ENCODE assay signal across 8 mouse cellular contexts in the genomic region with DNA sequence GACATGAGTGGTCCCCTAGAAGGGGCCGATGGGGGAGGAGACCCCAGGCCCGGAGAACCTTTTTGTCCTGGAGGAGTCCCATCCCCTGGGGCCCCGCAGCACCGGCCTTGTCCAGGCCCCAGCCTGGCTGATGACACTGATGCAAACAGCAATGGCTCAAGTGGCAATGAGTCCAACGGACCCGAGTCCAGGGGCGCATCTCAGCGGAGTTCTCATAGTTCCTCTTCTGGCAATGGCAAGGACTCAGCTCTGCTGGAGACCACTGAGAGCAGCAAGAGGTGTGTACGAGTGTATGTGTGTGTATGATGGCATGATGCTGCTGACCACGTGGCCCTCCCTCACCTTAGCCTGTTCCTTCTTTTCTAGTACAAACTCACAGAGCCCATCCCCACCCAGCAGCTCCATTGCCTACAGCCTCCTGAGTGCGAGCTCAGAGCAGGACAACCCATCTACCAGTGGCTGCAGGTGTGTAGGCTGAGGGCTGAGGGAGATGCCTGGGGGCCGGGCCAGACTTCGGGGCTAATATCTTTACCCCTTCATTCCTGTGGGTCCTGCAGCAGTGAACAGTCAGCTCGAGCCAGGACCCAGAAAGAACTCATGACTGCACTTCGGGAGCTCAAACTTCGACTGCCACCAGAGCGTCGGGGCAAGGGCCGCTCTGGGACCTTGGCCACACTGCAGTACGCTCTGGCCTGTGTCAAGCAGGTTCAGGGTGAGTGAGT. TPM values are rescaled to one million over a fixed set of nuclear protein-coding genes. Genes with fewer than 3 reads are reported as not detected.
DNase-seq lines count a peak whose midpoint lies in the region; ATAC-seq lines count a peak whose summit lies in the region.

No protein-coding gene starts in this region.

- peak; percentile 30 to 43 for DNase-seq in cerebellum, adult 18-20 months
- no peak for DNase-seq in cerebellum, postnatal 36 days
- peak; percentile 4 for DNase-seq in right cerebral cortex, postnatal 4 days
- no peak for DNase-seq in right cerebral cortex, postnatal 14 days
- DNase-seq in heart, postnatal 36 days: peak; percentile 20 to 26
- DNase-seq in midbrain, embryonic 11.5 days (ENCODE audit: low spot score, missing footprints): no peak
- DNase-seq in embryo, embryonic 11 days: no peak
- DNase-seq in spleen, postnatal 10 days (ENCODE audit: low spot score in 2 of 2): no peak

- ATAC-seq in midbrain, embryonic 11.5 days (ENCODE audit: low FRiP score): no peak

- peak overlapping the region; percentile 95 for H3K4me2 ChIP-seq in midbrain, embryonic 11.5 days

- 0 out of 2 replicates have a peak, but pooled peaks cover 2% of the 10 kb centered on the region for H3K27me3 ChIP-seq in midbrain, embryonic 11.5 days (ENCODE audit: control insufficient read depth, insufficient read depth, low read length)

- H3K9me3 ChIP-seq in midbrain, embryonic 11.5 days (ENCODE audit: control insufficient read depth, low read length): no peaks in the 10 kb centered on the region

- H3K27ac ChIP-seq in midbrain, embryonic 11.5 days (ENCODE audit: low read depth, low read length): no peak overlapping the region

- intact Hi-C loops in heart, postnatal 36 days (cut with DNase I): no loop called here

- H3K4me1 ChIP-seq in midbrain, embryonic 11.5 days (ENCODE audit: control insufficient read depth, insufficient read depth, low read length): peaks cover 43% of the 10 kb centered on the region

- H3K36me3 ChIP-seq in midbrain, embryonic 11.5 days (ENCODE audit: control insufficient read depth, insufficient read depth, low read length): peaks cover 7% of the 10 kb centered on the region

- WGBS in midbrain, embryonic 11.5 days: 93% methylated on average over 20 of the region's 20 CpGs

- no peak overlapping the region for H3K9ac ChIP-seq in midbrain, embryonic 11.5 days (ENCODE audit: low read length)

- peak overlapping the region; percentile 50; the same call in 1 of the 2 replicates for H3K4me3 ChIP-seq in midbrain, embryonic 11.5 days (ENCODE audit: low read depth, low read length)

RNA-seq across cellular contexts. Expression of gene Per1, which starts 5.8 kb away (rescaled TPM):
- total RNA-seq in heart, postnatal 36 days (2021): 10 to 100 TPM; 34.2 to 82.1 TPM
- polyA plus RNA-seq in midbrain, embryonic 11.5 days (2014; fragmentation: Nextera tagmentation; extraction: Ambion mirVana): 6.0 and 7.3 TPM in 2 replicates

RNA-seq across cellular contexts. Expression of gene Vamp2, which starts 12.5 kb away (rescaled TPM):
- 10 to 100 TPM; 50.5 to 72.7 TPM for total RNA-seq in heart, postnatal 36 days (2021)
- polyA plus RNA-seq in midbrain, embryonic 11.5 days (2014; fragmentation: Nextera tagmentation; extraction: Ambion mirVana): 72.4 and 73.5 TPM in 2 replicates

RNA-seq across cellular contexts. Expression of gene Hes7, which starts 19.4 kb away (rescaled TPM):
- total RNA-seq in heart, postnatal 36 days (2021): not detected
- polyA plus RNA-seq in midbrain, embryonic 11.5 days (2014; fragmentation: Nextera tagmentation; extraction: Ambion mirVana): 0.17 and 0.33 TPM in 2 replicates

RNA-seq across cellular contexts. Expression of gene 9130213A22Rik, which starts 21.6 kb away (rescaled TPM):
- total RNA-seq in heart, postnatal 36 days (2021): under 1 TPM in 1 of 2 experiments, not detected in 1; 0.22 TPM
- 0.11 TPM in 1 of 2 replicates, not detected in the other for polyA plus RNA-seq in midbrain, embryonic 11.5 days (2014; fragmentation: Nextera tagmentation; extraction: Ambion mirVana)

RNA-seq across cellular contexts. Expression of gene Aloxe3, which starts 24.9 kb away (rescaled TPM):
- not detected for total RNA-seq in heart, postnatal 36 days (2021)
- 0.15 and 0.74 TPM in 2 replicates for polyA plus RNA-seq in midbrain, embryonic 11.5 days (2014; fragmentation: Nextera tagmentation; extraction: Ambion mirVana)

Comparison
In these comparisons a context has a peak if more than half of its experiments do, and no peak if none do; other contexts are left out.
1. DNase-seq: peak in cerebellum, adult 18-20 months (2 of 2), right cerebral cortex, postnatal 4 days (single experiment) and heart, postnatal 36 days (2 of 2); none in cerebellum, postnatal 36 days (0 of 2), right cerebral cortex, postnatal 14 days (single experiment), midbrain, embryonic 11.5 days (single experiment), embryo, embryonic 11 days (single experiment) and spleen, postnatal 10 days (0 of 2).